Mouse (Mus musculus) monocyte, adult 59 days (primary cell): Measurements from ENCODE around the gene Pglyrp4. TPM values are rescaled to one million over a fixed set of nuclear protein-coding genes. Genes with fewer than 3 reads are reported as not detected.

ENCODE experiments used
- total RNA-seq, 2 experiments: library from RNA; stranded (reverse); gene quantifications; one replicate each; pipeline ENCODE4 v1.2.4; 2023

Pglyrp4 gene
- not detected for total RNA-seq

DNA sequence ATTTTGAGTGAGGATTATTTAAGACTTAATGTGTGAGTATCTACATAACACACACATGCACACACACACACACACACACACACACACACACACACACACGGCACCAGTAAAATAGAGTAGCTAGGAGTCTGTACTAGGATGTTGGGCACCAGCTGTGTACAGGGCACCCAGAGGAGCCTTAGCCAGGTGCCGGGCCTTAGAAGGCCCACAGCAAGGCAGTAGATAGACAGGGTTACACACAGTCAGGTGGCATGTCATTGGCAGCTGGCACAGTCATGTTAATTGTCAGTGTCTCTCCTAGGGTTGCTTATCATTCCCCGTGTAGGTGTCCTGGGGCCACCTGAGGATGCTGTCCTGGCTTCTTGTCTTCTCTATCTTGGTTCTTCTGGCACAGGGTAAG lies at the start of gene Pglyrp4:
TSS of gene Pglyrp4 (plus strand) at position 301 of the 400 bp plus-strand sequence.

DNA sequence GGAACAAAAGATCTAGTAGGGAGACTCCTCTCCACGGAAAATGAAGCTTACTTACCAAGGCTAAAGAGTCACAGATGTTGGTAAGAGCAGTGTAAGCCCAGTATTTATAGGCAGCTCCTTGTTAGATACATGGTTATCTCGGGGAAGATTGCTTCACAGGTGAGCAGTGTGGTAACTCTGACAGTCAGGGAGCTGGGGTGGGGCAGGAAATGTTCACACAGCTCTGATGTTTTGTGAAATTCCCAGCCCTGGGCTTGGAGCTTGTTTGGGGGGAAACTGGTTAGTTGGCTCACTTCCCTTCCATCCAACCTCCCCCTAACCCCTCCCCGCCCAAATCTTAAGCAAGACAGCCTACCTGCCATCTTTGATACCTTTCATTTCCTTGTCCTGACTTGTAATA lies 31.1 kb upstream of the Pglyrp4 start, which contains the start of gene S100a9:
TSS of gene S100a9 (minus strand) at position 109 of the 400 bp plus-strand sequence.

DNA sequence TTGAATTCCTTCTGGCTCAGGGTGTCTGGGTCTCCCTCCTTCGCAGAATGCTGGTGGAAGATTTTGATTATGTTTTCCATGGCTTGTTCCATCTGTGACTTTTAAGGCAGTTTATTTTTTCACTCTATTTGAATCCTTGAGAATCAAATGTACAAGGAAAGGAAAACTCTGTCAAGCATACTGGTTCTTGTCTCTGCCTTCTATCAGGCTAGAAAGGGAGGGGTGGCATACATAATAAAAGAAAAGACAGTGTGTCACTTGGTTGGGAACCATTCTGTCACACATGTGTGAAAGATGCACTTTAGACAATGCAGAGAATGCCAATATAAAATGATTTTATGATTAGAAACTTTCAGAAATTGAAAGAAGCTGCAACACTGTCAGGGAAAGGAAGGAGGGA lies 51.1 kb downstream of the Pglyrp4 start, which contains the start of gene Gm5849:
TSS of gene Gm5849 (minus strand) at position 101 of the 400 bp plus-strand sequence.

Other genes with a start within 250 kb of the Pglyrp4 start
- gene Snapin, start 235.9 kb upstream of the Pglyrp4 start, total RNA-seq = 10 to 100 TPM; 42.2 to 43.7 TPM
- gene Chtop, start 217.4 kb upstream of the Pglyrp4 start, total RNA-seq = 100 to 1,000 TPM; 112 to 113 TPM
- 10 to 100 TPM; 24.1 to 24.6 TPM for gene S100a1, start 212.5 kb upstream of the Pglyrp4 start, total RNA-seq
- 10 to 100 TPM; 36.8 to 37.4 TPM for gene S100a13, start 212.5 kb upstream of the Pglyrp4 start, total RNA-seq
- under 1 TPM in 1 of 2 experiments, not detected in 1; 0.52 TPM for gene S100a14, start 200.1 kb upstream of the Pglyrp4 start, total RNA-seq
- not detected for gene S100a16, start 189.7 kb upstream of the Pglyrp4 start, total RNA-seq
- 1 to 10 TPM in 1 of 2 experiments, not detected in 1; 1.0 TPM for gene S100a3, start 166.3 kb upstream of the Pglyrp4 start, total RNA-seq
- gene S100a2, start 136.7 kb upstream of the Pglyrp4 start, total RNA-seq = not detected
- gene Gm42674, start 125.0 kb upstream of the Pglyrp4 start, total RNA-seq = not detected
- gene S100a4, start 123.1 kb upstream of the Pglyrp4 start, total RNA-seq = 1,000 to 10,000 TPM; 1,255 to 1,377 TPM
- gene S100a5, start 118.4 kb upstream of the Pglyrp4 start, total RNA-seq = not detected
- 100 to 1,000 TPM; 672 to 834 TPM for gene S100a6, start 114.0 kb upstream of the Pglyrp4 start, total RNA-seq
- not detected for gene S100a7a, start 72.9 kb upstream of the Pglyrp4 start, total RNA-seq
- gene S100a8, start 57.9 kb upstream of the Pglyrp4 start, total RNA-seq = 10 to 100 TPM in 1 of 2 experiments, 1 to 10 TPM in 1; 9.4 to 13.9 TPM
- 10 to 100 TPM; 10.3 to 13.2 TPM for gene S100a9, start 31.2 kb upstream of the Pglyrp4 start, total RNA-seq
- not detected for gene Gm5849, start 51.0 kb downstream of the Pglyrp4 start, total RNA-seq